Mouse (Mus musculus): ENCODE measurements around the gene Zfp536. TPM values are rescaled to one million over a fixed set of nuclear protein-coding genes. Genes with fewer than 3 reads are reported as not detected.

Zfp536 gene
- polyA plus RNA-seq, 1 experiment, result not detected

DNA sequence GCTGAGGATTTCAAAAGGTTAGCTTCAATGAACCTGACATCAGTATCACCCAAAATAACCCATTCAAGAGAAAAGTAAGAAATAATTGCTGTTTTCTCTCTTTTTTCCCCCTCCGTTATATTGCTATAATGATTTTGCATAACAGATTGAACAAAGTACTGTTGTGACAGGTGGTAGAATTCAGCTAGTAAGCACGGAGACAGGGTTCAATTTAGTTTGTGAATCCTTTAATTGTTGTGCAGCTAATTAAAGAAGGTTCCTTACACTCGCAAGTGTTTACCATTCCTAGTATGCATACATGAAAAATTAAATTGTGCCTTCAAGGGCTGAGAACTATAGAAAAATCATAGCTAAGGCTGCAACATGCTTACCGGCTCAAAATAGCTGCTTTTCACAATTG lies 173.1 kb downstream of the Zfp536 start:
- H3K27me3 ChIP-seq (ENCODE audit: control insufficient read depth, insufficient read depth, insufficient read length), result peaks cover 3% of the 10 kb centered on the region
- TF ChIP-seq CEBPB (IDR thresholded peaks at IDR 0.05; ENCODE audit: low read depth) (no peak), FOSL1 (IDR thresholded peaks at IDR 0.05; ENCODE audit: insufficient read depth, low read length, poor library complexity, severe bottlenecking) (no peak), USF1 (IDR thresholded peaks at IDR 0.05; ENCODE audit: low read depth) (no peak), MAX (IDR thresholded peaks at IDR 0.05) (no peak), CTCF (IDR thresholded peaks at IDR 0.05; ENCODE audit: control insufficient read depth, insufficient read depth, insufficient read length) (no peak), MYOD1 (IDR thresholded peaks at IDR 0.05; ENCODE audit: control insufficient read depth, insufficient read length, low read depth) (no peak), MYOG (IDR thresholded peaks at IDR 0.05; ENCODE audit: control insufficient read depth, extremely low read depth, insufficient read length) (no peak)
- no peak overlapping the region for H3ac ChIP-seq (ENCODE audit: control insufficient read depth, insufficient read length, low read depth)
- H3K79me2 ChIP-seq (ENCODE audit: control insufficient read depth, insufficient read depth), result no peaks in the 10 kb centered on the region
- H3K36me3 ChIP-seq (ENCODE audit: control insufficient read depth, insufficient read depth), result no peaks in the 10 kb centered on the region
- no peak overlapping the region for H3K4me3 ChIP-seq (ENCODE audit: insufficient read depth, poor library complexity, severe bottlenecking)
- H3K79me3 ChIP-seq (ENCODE audit: low read depth), result no peaks in the 10 kb centered on the region

DNA sequence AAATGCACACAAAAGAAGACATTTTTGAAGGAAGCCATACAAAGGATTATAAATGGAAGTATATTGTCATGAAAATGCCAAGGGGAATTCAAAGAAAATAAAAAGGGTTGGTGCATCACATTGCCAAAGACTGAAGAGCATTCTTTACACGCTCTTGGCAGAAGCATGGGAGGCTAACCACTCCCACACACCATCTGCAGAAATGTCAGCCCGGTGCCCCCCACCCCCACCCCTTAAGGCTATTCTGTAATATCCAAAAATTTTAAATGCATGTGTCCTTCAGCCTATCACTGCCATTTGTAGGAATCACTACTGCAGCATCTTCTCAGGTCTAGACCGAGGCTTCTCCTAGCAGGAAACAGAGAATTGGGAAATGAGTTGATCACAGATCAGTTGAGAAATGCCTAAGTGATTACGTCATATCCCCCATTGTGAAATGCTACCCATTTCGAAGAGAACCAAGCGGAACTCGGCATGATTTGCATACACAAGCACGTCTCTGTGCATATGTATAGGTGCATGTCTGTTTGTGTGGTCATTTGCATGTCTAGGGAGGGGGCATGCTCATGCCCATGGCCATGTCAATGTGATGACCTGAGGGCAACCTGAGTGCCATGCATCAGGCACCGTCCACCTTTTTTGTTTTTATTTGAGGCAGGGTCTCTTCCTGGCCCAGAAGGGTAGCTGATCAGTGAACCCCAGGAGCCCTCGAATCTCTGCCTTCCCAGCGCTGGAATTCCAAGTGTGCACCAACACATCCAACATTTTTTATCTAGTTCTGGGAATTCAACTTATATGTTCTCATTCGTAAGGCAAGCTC lies 179.0 kb downstream of the Zfp536 start:
- Histone ChIP-seq H3K36me3 (ENCODE audit: control insufficient read depth, insufficient read depth) (no peaks in the 10 kb centered on the region), H3K4me3 (ENCODE audit: insufficient read depth, poor library complexity, severe bottlenecking) (no peak overlapping the region), H3ac (ENCODE audit: control insufficient read depth, insufficient read length, low read depth) (no peak overlapping the region), H3K79me3 (ENCODE audit: low read depth) (no peaks in the 10 kb centered on the region), H3K27me3 (ENCODE audit: control insufficient read depth, insufficient read depth, insufficient read length) (no peaks in the 10 kb centered on the region), H3K79me2 (ENCODE audit: control insufficient read depth, insufficient read depth) (no peaks in the 10 kb centered on the region)
- no peak for TF ChIP-seq CEBPB (IDR thresholded peaks at IDR 0.05; ENCODE audit: low read depth)
- TF ChIP-seq MYOG (IDR thresholded peaks at IDR 0.05; ENCODE audit: control insufficient read depth, extremely low read depth, insufficient read length), result no peak
- no peak for TF ChIP-seq MYOD1 (IDR thresholded peaks at IDR 0.05; ENCODE audit: control insufficient read depth, insufficient read length, low read depth)
- TF ChIP-seq MAX (IDR thresholded peaks at IDR 0.05), result no peak

DNA sequence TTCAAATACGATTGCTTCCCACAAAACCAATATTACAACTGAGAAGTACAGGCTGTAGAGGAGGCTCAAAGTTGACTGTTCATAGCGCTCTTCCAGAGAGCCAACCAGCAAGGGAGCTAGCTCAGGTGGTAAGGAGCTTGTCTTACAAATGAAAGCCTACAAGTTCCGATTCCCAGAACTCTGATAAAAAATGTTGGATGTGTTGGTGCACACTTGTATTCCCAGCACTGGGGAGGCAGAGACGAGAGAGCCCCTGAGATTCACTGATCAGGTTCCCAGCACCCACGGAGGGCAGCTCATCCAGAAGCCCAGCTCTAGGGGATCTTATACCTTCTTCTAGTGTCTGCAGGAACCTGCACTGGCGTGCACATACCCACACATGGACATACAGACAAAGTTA lies 179.9 kb downstream of the Zfp536 start:
- Histone ChIP-seq H3K4me3 (ENCODE audit: insufficient read depth, poor library complexity, severe bottlenecking) (no peak overlapping the region), H3K79me3 (ENCODE audit: low read depth) (no peaks in the 10 kb centered on the region), H3K36me3 (ENCODE audit: control insufficient read depth, insufficient read depth) (no peaks in the 10 kb centered on the region), H3ac (ENCODE audit: control insufficient read depth, insufficient read length, low read depth) (no peak overlapping the region), H3K79me2 (ENCODE audit: control insufficient read depth, insufficient read depth) (no peaks in the 10 kb centered on the region), H3K27me3 (ENCODE audit: control insufficient read depth, insufficient read depth, insufficient read length) (no peaks in the 10 kb centered on the region)
- no peak for TF ChIP-seq CEBPB (IDR thresholded peaks at IDR 0.05; ENCODE audit: low read depth)
- TF ChIP-seq CTCF (IDR thresholded peaks at IDR 0.05; ENCODE audit: control insufficient read depth, insufficient read depth, insufficient read length), result no peak
- no peak for TF ChIP-seq MYOG (IDR thresholded peaks at IDR 0.05; ENCODE audit: control insufficient read depth, extremely low read depth, insufficient read length)
- no peak for TF ChIP-seq USF1 (IDR thresholded peaks at IDR 0.05; ENCODE audit: low read depth)
- TF ChIP-seq MAX (IDR thresholded peaks at IDR 0.05), result no peak
- TF ChIP-seq FOSL1 (IDR thresholded peaks at IDR 0.05; ENCODE audit: insufficient read depth, low read length, poor library complexity, severe bottlenecking), result no peak
- TF ChIP-seq MYOD1 (IDR thresholded peaks at IDR 0.05; ENCODE audit: control insufficient read depth, insufficient read length, low read depth), result no peak

GRCm38 (mm10) chr7:37586694-37587093 lies 186.7 kb downstream of the Zfp536 start:
- Histone ChIP-seq H3K27me3 (ENCODE audit: control insufficient read depth, insufficient read depth, insufficient read length) (no peaks in the 10 kb centered on the region), H3K79me2 (ENCODE audit: control insufficient read depth, insufficient read depth) (no peaks in the 10 kb centered on the region), H3ac (ENCODE audit: control insufficient read depth, insufficient read length, low read depth) (no peak overlapping the region), H3K4me3 (ENCODE audit: insufficient read depth, poor library complexity, severe bottlenecking) (no peak overlapping the region), H3K79me3 (ENCODE audit: low read depth) (no peaks in the 10 kb centered on the region), H3K36me3 (ENCODE audit: control insufficient read depth, insufficient read depth) (no peaks in the 10 kb centered on the region)
- no peak for TF ChIP-seq CTCF (IDR thresholded peaks at IDR 0.05; ENCODE audit: control insufficient read depth, insufficient read depth, insufficient read length)
- no peak for TF ChIP-seq USF1 (IDR thresholded peaks at IDR 0.05; ENCODE audit: low read depth)
- no peak for TF ChIP-seq MYOD1 (IDR thresholded peaks at IDR 0.05; ENCODE audit: control insufficient read depth, insufficient read length, low read depth)
- no peak for TF ChIP-seq CEBPB (IDR thresholded peaks at IDR 0.05; ENCODE audit: low read depth)
- no peak for TF ChIP-seq FOSL1 (IDR thresholded peaks at IDR 0.05; ENCODE audit: insufficient read depth, low read length, poor library complexity, severe bottlenecking)
- no peak for TF ChIP-seq MAX (IDR thresholded peaks at IDR 0.05)
- no peak for TF ChIP-seq MYOG (IDR thresholded peaks at IDR 0.05; ENCODE audit: control insufficient read depth, extremely low read depth, insufficient read length)

GRCm38 (mm10) chr7:37581262-37581661 lies 192.2 kb downstream of the Zfp536 start:
- H3K79me3 ChIP-seq (ENCODE audit: low read depth), result no peaks in the 10 kb centered on the region
- TF ChIP-seq MAX (IDR thresholded peaks at IDR 0.05), result no peak
- TF ChIP-seq MYOD1 (IDR thresholded peaks at IDR 0.05; ENCODE audit: control insufficient read depth, insufficient read length, low read depth), result no peak
- no peak for TF ChIP-seq USF1 (IDR thresholded peaks at IDR 0.05; ENCODE audit: low read depth)
- TF ChIP-seq FOSL1 (IDR thresholded peaks at IDR 0.05; ENCODE audit: insufficient read depth, low read length, poor library complexity, severe bottlenecking), result no peak
- TF ChIP-seq CTCF (IDR thresholded peaks at IDR 0.05; ENCODE audit: control insufficient read depth, insufficient read depth, insufficient read length), result no peak
- TF ChIP-seq CEBPB (IDR thresholded peaks at IDR 0.05; ENCODE audit: low read depth), result no peak
- TF ChIP-seq MYOG (IDR thresholded peaks at IDR 0.05; ENCODE audit: control insufficient read depth, extremely low read depth, insufficient read length), result no peak
- no peak overlapping the region for H3K4me3 ChIP-seq (ENCODE audit: insufficient read depth, poor library complexity, severe bottlenecking)
- no peaks in the 10 kb centered on the region for H3K27me3 ChIP-seq (ENCODE audit: control insufficient read depth, insufficient read depth, insufficient read length)
- H3K79me2 ChIP-seq (ENCODE audit: control insufficient read depth, insufficient read depth), result no peaks in the 10 kb centered on the region
- H3K36me3 ChIP-seq (ENCODE audit: control insufficient read depth, insufficient read depth), result no peaks in the 10 kb centered on the region
- no peak overlapping the region for H3ac ChIP-seq (ENCODE audit: control insufficient read depth, insufficient read length, low read depth)

All from C2C12 (cell line).